In the genomic region with DNA sequence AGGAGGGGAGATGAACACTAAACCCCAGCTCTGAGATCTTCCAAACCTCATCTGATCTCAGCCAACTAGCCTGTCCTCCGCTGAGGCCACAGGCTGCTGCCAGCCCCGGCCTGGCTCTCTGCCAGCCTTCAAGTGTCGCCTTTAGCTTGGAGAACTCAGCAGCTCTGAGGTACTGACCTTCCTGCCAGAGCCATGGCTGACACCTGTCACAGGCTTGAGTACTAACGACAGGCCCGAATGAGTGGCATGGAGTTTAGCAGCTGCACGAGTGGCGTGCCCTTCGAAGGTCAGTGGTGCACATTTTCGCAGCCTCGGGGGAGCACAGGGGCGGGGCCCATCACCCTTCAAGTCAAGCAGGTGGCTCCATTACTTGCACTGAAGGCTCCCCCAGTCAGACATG, we compare ENCODE assay signal across 8 mouse cellular contexts.
DNase-seq lines count a peak whose midpoint lies in the region; ATAC-seq and TF ChIP-seq lines count a peak whose summit lies in the region.

No protein-coding gene starts in this region.

- peaks cover 22% of the 10 kb centered on the region for H3K4me1 ChIP-seq in kidney, embryonic 15.5 days
- peaks cover 24% of the 10 kb centered on the region for H3K4me1 ChIP-seq in cerebellum, adult 2 months (ENCODE audit: control insufficient read depth, insufficient read depth, low read length)
- peaks cover 58% of the 10 kb centered on the region for H3K4me1 ChIP-seq in heart, embryonic 12.5 days (replicated peaks)
- H3K4me1 ChIP-seq in lung, postnatal 0 days (ENCODE audit: insufficient read depth, low read depth, low read length), result no peaks in the 10 kb centered on the region
- no peaks in the 10 kb centered on the region for H3K4me1 ChIP-seq in thymus, adult 2 months (replicated peaks; ENCODE audit: control insufficient read depth, insufficient read depth, low read length)

- DNase-seq in kidney, adult 8-10 months, result no peak
- peak; percentile 77 to 86 for DNase-seq in cerebellum, adult 2 months
- DNase-seq in lung, postnatal 0 days (ENCODE audit: low spot score), result peak; percentile 64
- no peak for DNase-seq in thymus, adult 2 months
- no peak for DNase-seq in urinary bladder, adult 2 months (ENCODE audit: low spot score)
- no peak for DNase-seq in right cerebral cortex, postnatal 36 days (ENCODE audit: low spot score in 2 of 2)

- TF ChIP-seq EP300 in lung, postnatal 0 days (IDR thresholded peaks at IDR 0.05), result no peak

- H3K27ac ChIP-seq in kidney, embryonic 15.5 days, result no peak overlapping the region
- H3K27ac ChIP-seq in cerebellum, adult 2 months (ENCODE audit: insufficient read depth, low read length), result no peak overlapping the region
- H3K27ac ChIP-seq in heart, embryonic 12.5 days (ENCODE audit: poor library complexity, severe bottlenecking), result peak overlapping the region; percentile 82
- H3K27ac ChIP-seq in lung, postnatal 0 days (ENCODE audit: low read length), result no peak overlapping the region
- no peak overlapping the region for H3K27ac ChIP-seq in thymus, adult 2 months (ENCODE audit: control insufficient read depth, insufficient read depth, low read length)

- TF ChIP-seq CTCF in cerebellum, adult 2 months (IDR thresholded peaks at IDR 0.05; ENCODE audit: borderline replicate concordance, insufficient read depth, low read depth, low read length), result no peak
- TF ChIP-seq CTCF in lung, postnatal 0 days (IDR thresholded peaks at IDR 0.05), result no peak
- TF ChIP-seq CTCF in thymus, adult 2 months (IDR thresholded peaks at IDR 0.05; ENCODE audit: borderline replicate concordance, control insufficient read depth, extremely low read depth, insufficient read depth, low read length, poor library complexity), result no peak

- peaks cover 10% of the 10 kb centered on the region; the same call in 1 of the 2 replicates for H3K27me3 ChIP-seq in kidney, embryonic 15.5 days
- H3K27me3 ChIP-seq in cerebellum, adult 2 months (ENCODE audit: control insufficient read depth, insufficient read depth, low read length), result no peaks in the 10 kb centered on the region
- no peaks in the 10 kb centered on the region for H3K27me3 ChIP-seq in heart, embryonic 12.5 days (replicated peaks)
- no peaks in the 10 kb centered on the region for H3K27me3 ChIP-seq in lung, postnatal 0 days (replicated peaks; ENCODE audit: insufficient read depth, low read length)
- H3K27me3 ChIP-seq in thymus, adult 2 months (ENCODE audit: control insufficient read depth, insufficient read depth, low read length), result no peaks in the 10 kb centered on the region

- no peaks in the 10 kb centered on the region for H3K9me3 ChIP-seq in kidney, embryonic 15.5 days (replicated peaks)
- H3K9me3 ChIP-seq in heart, embryonic 12.5 days (replicated peaks), result no peaks in the 10 kb centered on the region
- no peaks in the 10 kb centered on the region for H3K9me3 ChIP-seq in lung, postnatal 0 days (ENCODE audit: low read length)

- ATAC-seq in kidney, embryonic 15.5 days (replicated peaks; ENCODE audit: low FRiP score), result peak; percentile 41
- ATAC-seq in heart, embryonic 12.5 days (ENCODE audit: insufficient number of reproducible peaks, low FRiP score), result peak; percentile 74
- ATAC-seq in lung, postnatal 0 days, result peak; percentile 43

- TF ChIP-seq POLR2A in cerebellum, adult 2 months (IDR thresholded peaks at IDR 0.05; ENCODE audit: borderline replicate concordance, insufficient read depth, low read length), result no peak
- no peak for TF ChIP-seq POLR2A in thymus, adult 2 months (IDR thresholded peaks at IDR 0.05; ENCODE audit: control insufficient read depth, extremely low read depth, insufficient read depth, low read length, poor library complexity)

- H3K9ac ChIP-seq in kidney, embryonic 15.5 days, result no peak overlapping the region
- no peak overlapping the region for H3K9ac ChIP-seq in heart, embryonic 12.5 days
- no peak overlapping the region for H3K9ac ChIP-seq in lung, postnatal 0 days (replicated peaks; ENCODE audit: low read depth)

- H3K4me2 ChIP-seq in kidney, embryonic 15.5 days, result no peak overlapping the region
- H3K4me2 ChIP-seq in heart, embryonic 12.5 days, result no peak overlapping the region
- no peak overlapping the region for H3K4me2 ChIP-seq in lung, postnatal 0 days (replicated peaks; ENCODE audit: low read depth, low read length)

- no peak overlapping the region for H3K4me3 ChIP-seq in kidney, embryonic 15.5 days (replicated peaks)
- H3K4me3 ChIP-seq in cerebellum, adult 2 months (replicated peaks; ENCODE audit: insufficient read depth, low read depth, low read length), result no peak overlapping the region
- H3K4me3 ChIP-seq in heart, embryonic 12.5 days, result no peak overlapping the region
- H3K4me3 ChIP-seq in lung, postnatal 0 days (ENCODE audit: low read depth, low read length), result no peak overlapping the region
- no peak overlapping the region for H3K4me3 ChIP-seq in thymus, adult 2 months (ENCODE audit: control insufficient read depth, insufficient read depth, low read length)

- no peaks in the 10 kb centered on the region for H3K36me3 ChIP-seq in kidney, embryonic 15.5 days
- no peaks in the 10 kb centered on the region for H3K36me3 ChIP-seq in heart, embryonic 12.5 days
- H3K36me3 ChIP-seq in lung, postnatal 0 days (ENCODE audit: insufficient read depth, low read length), result no peaks in the 10 kb centered on the region
- no peaks in the 10 kb centered on the region for H3K36me3 ChIP-seq in thymus, adult 2 months (ENCODE audit: control insufficient read depth, insufficient read depth, low read length)

- WGBS in kidney, embryonic 15.5 days, result 63% methylated on average over 11 of the region's 11 CpGs
- WGBS in cerebellum, adult 2 months, result 22% methylated on average over 11 of the region's 11 CpGs
- 46% methylated on average over 11 of the region's 11 CpGs for WGBS in heart, embryonic 12.5 days
- 30% methylated on average over 11 of the region's 11 CpGs for WGBS in lung, postnatal 0 days
- 56% methylated on average over 11 of the region's 11 CpGs for WGBS in thymus, adult 2 months

Comparison
In these comparisons a context has a peak if more than half of its experiments do, and no peak if none do; other contexts are left out.
1. DNase-seq: peak in cerebellum, adult 2 months (2 of 2) and lung, postnatal 0 days (single experiment); none in kidney, adult 8-10 months (0 of 2), thymus, adult 2 months (single experiment), urinary bladder, adult 2 months (single experiment) and right cerebral cortex, postnatal 36 days (0 of 2).
2. Peak in every context shown above with its lines, with median percentiles within 50 percentile points of each other: ATAC-seq.